Mouse (Mus musculus): ENCODE results near the gene Hpdl. TPM values are rescaled to one million over a fixed set of nuclear protein-coding genes. Genes with fewer than 3 reads are reported as not detected.
A peak's percentile ranks its signal among the peaks of the same experiment; 100 is the strongest.
"Not testable (repeated sequence)": the region's sequence is repeated elsewhere in the genome, so short reads cannot be mapped to it uniquely, and the experiment has no call there.

Hpdl gene
- polyA plus RNA-seq, 1 experiment, result 0.22 TPM

GRCm38 (mm10) chr4:116844324-116844723 lies 22.8 kb upstream of the Hpdl start:
- TF ChIP-seq POLR2A (IDR thresholded peaks at IDR 0.05; ENCODE audit: low read depth, low read length), result no peak
- no peak for TF ChIP-seq CTCF (IDR thresholded peaks at IDR 0.05; ENCODE audit: extremely low read depth, insufficient read depth, insufficient read length, insufficient replicate concordance)
- Histone ChIP-seq H3K36me3 (ENCODE audit: control insufficient read depth, insufficient read depth, low read length) (no peaks in the 10 kb centered on the region), H3K27me3 (ENCODE audit: control insufficient read depth, insufficient read depth, low read length) (peaks cover 2% of the 10 kb centered on the region; the same call in 1 of the 2 replicates), H3K4me3 (ENCODE audit: extremely low read depth, insufficient read depth, insufficient read length) (no peak overlapping the region), H3K27ac (ENCODE audit: insufficient read depth, low read length) (no peak overlapping the region), H3K4me1 (ENCODE audit: control insufficient read depth, insufficient read depth, insufficient read length) (no peaks in the 10 kb centered on the region)
- WGBS, result 93% methylated on average over 3 of the region's 3 CpGs
- DNase-seq (ENCODE audit: low read depth in 1 of 2, low spot score in 2 of 2), result no peak

- TF ChIP-seq POLR2A (IDR thresholded peaks at IDR 0.05; ENCODE audit: low read depth, low read length) (no peak), CTCF (IDR thresholded peaks at IDR 0.05; ENCODE audit: extremely low read depth, insufficient read depth, insufficient read length, insufficient replicate concordance) (no peak)
- Histone ChIP-seq H3K27ac (ENCODE audit: insufficient read depth, low read length) (no peak overlapping the region), H3K4me1 (ENCODE audit: control insufficient read depth, insufficient read depth, insufficient read length) (no peaks in the 10 kb centered on the region), H3K36me3 (ENCODE audit: control insufficient read depth, insufficient read depth, low read length) (no peaks in the 10 kb centered on the region), H3K27me3 (ENCODE audit: control insufficient read depth, insufficient read depth, low read length) (peaks cover 2% of the 10 kb centered on the region; the same call in 1 of the 2 replicates), H3K4me3 (ENCODE audit: extremely low read depth, insufficient read depth, insufficient read length) (no peak overlapping the region)
- WGBS, result 83% methylated on average over 6 of the region's 6 CpGs
- DNase-seq (ENCODE audit: low read depth in 1 of 2, low spot score in 2 of 2), result no peak
These were observed 19.3 kb upstream of the Hpdl start for GRCm38 (mm10) chr4:116840841-116841240.

- not testable (repeated sequence) for H3K27me3 ChIP-seq (ENCODE audit: control insufficient read depth, insufficient read depth, low read length); DNase-seq (ENCODE audit: low read depth in 1 of 2, low spot score in 2 of 2); H3K36me3 ChIP-seq (ENCODE audit: control insufficient read depth, insufficient read depth, low read length); H3K4me1 ChIP-seq (ENCODE audit: control insufficient read depth, insufficient read depth, insufficient read length); H3K4me3 ChIP-seq (ENCODE audit: extremely low read depth, insufficient read depth, insufficient read length); H3K27ac ChIP-seq (ENCODE audit: insufficient read depth, low read length)
- WGBS, result 44% methylated on average over 27 of the region's 29 CpGs
These were observed 18.6 kb upstream of the Hpdl start for GRCm38 (mm10) chr4:116840096-116840495.

DNA sequence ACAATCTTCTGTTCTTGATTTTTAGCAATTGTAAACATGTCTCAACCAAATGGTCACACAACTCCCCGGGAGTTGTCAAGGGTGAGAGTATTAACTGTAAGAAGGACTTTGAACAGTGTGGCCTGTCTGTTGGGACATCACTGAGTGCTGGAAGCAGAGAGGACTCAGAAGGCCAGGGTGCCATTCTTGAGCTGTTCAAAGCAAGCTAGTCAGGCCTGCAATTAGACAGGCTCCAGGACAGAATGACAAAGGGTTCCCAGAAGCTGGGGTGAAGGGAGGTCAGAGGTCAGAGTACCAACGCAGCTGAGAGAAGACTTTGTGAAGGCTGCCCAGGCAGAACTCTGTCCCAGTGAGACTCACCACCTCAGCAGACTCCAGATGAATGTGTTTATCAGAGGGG lies 17.5 kb upstream of the Hpdl start:
- TF ChIP-seq CTCF (IDR thresholded peaks at IDR 0.05; ENCODE audit: extremely low read depth, insufficient read depth, insufficient read length, insufficient replicate concordance) (no peak), POLR2A (IDR thresholded peaks at IDR 0.05; ENCODE audit: low read depth, low read length) (no peak)
- Histone ChIP-seq H3K27me3 (ENCODE audit: control insufficient read depth, insufficient read depth, low read length) (peaks cover 2% of the 10 kb centered on the region; the same call in 1 of the 2 replicates), H3K36me3 (ENCODE audit: control insufficient read depth, insufficient read depth, low read length) (no peaks in the 10 kb centered on the region), H3K27ac (ENCODE audit: insufficient read depth, low read length) (no peak overlapping the region), H3K4me1 (ENCODE audit: control insufficient read depth, insufficient read depth, insufficient read length) (no peaks in the 10 kb centered on the region), H3K4me3 (ENCODE audit: extremely low read depth, insufficient read depth, insufficient read length) (no peak overlapping the region)
- 76% methylated on average over 2 of the region's 2 CpGs for WGBS
- no peak for DNase-seq (ENCODE audit: low read depth in 1 of 2, low spot score in 2 of 2)

- no peaks in the 10 kb centered on the region for H3K36me3 ChIP-seq (ENCODE audit: control insufficient read depth, insufficient read depth, low read length)
- no peak overlapping the region for H3K27ac ChIP-seq (ENCODE audit: insufficient read depth, low read length)
- H3K4me3 ChIP-seq (ENCODE audit: extremely low read depth, insufficient read depth, insufficient read length), result no peak overlapping the region
- TF ChIP-seq POLR2A (IDR thresholded peaks at IDR 0.05; ENCODE audit: low read depth, low read length) (no peak), CTCF (IDR thresholded peaks at IDR 0.05; ENCODE audit: extremely low read depth, insufficient read depth, insufficient read length, insufficient replicate concordance) (no peak)
- no peak for DNase-seq (ENCODE audit: low read depth in 1 of 2, low spot score in 2 of 2)
- peaks cover under 1% of the 10 kb centered on the region; the same call in 1 of the 2 replicates for H3K4me1 ChIP-seq (ENCODE audit: control insufficient read depth, insufficient read depth, insufficient read length)
- WGBS, result 70% methylated on average over 6 of the region's 6 CpGs
- H3K27me3 ChIP-seq (ENCODE audit: control insufficient read depth, insufficient read depth, low read length), result no peaks in the 10 kb centered on the region
These were observed 8.5 kb upstream of the Hpdl start for GRCm38 (mm10) chr4:116830070-116830368.

GRCm38 (mm10) chr4:116829364-116830069 lies 8.0 kb upstream of the Hpdl start:
- Histone ChIP-seq H3K4me3 (ENCODE audit: extremely low read depth, insufficient read depth, insufficient read length) (no peak overlapping the region), H3K27me3 (ENCODE audit: control insufficient read depth, insufficient read depth, low read length) (no peaks in the 10 kb centered on the region), H3K36me3 (ENCODE audit: control insufficient read depth, insufficient read depth, low read length) (no peaks in the 10 kb centered on the region), H3K27ac (ENCODE audit: insufficient read depth, low read length) (no peak overlapping the region), H3K4me1 (ENCODE audit: control insufficient read depth, insufficient read depth, insufficient read length) (peaks cover 2% of the 10 kb centered on the region; the same call in 1 of the 2 replicates)
- DNase-seq (ENCODE audit: low read depth in 1 of 2, low spot score in 2 of 2), result no peak
- TF ChIP-seq POLR2A (IDR thresholded peaks at IDR 0.05; ENCODE audit: low read depth, low read length), result no peak
- TF ChIP-seq CTCF (IDR thresholded peaks at IDR 0.05; ENCODE audit: extremely low read depth, insufficient read depth, insufficient read length, insufficient replicate concordance), result no peak
- 84% methylated on average over 6 of the region's 6 CpGs for WGBS

DNA sequence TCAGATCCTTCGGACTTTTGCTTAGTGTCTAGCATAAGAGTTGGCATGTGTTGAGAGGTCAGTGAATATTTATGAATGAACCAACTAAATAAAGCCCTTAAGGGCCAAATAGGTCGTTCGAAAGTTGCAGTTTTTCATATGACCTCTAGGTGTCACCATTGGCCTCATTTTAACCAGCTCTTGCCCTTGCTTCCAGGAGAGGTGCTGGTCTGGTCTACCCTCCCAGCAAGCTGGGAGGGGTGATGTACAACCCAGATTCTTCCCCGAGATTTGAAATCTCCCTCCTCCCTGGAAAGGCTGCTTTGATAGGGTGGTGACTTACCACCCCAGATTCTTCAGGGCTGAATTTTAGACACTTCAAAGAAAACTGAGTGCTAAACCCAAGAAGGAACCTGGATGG lies 6.3 kb upstream of the Hpdl start:
- H3K4me1 ChIP-seq (ENCODE audit: control insufficient read depth, insufficient read depth, insufficient read length), result peaks cover 6% of the 10 kb centered on the region; the same call in 1 of the 2 replicates
- 2% methylated on average over 4 of the region's 4 CpGs for WGBS
- TF ChIP-seq CTCF (IDR thresholded peaks at IDR 0.05; ENCODE audit: extremely low read depth, insufficient read depth, insufficient read length, insufficient replicate concordance), result peak; percentile 35; the same call in 1 of the 2 replicates
- TF ChIP-seq POLR2A (IDR thresholded peaks at IDR 0.05; ENCODE audit: low read depth, low read length), result no peak
- H3K27me3 ChIP-seq (ENCODE audit: control insufficient read depth, insufficient read depth, low read length), result no peaks in the 10 kb centered on the region
- H3K4me3 ChIP-seq (ENCODE audit: extremely low read depth, insufficient read depth, insufficient read length), result no peak overlapping the region
- no peak overlapping the region for H3K27ac ChIP-seq (ENCODE audit: insufficient read depth, low read length)
- peak in 1 of 2 experiments; percentile 58 for DNase-seq (ENCODE audit: low read depth in 1 of 2, low spot score in 2 of 2)
- no peaks in the 10 kb centered on the region for H3K36me3 ChIP-seq (ENCODE audit: control insufficient read depth, insufficient read depth, low read length)
